Mouse (Mus musculus): ENCODE results near the gene Gcc1. TPM values are rescaled to one million over a fixed set of nuclear protein-coding genes. Genes with fewer than 3 reads are reported as not detected.
A peak's percentile ranks its signal among the peaks of the same experiment; 100 is the strongest.

Gcc1 gene
- polyA plus RNA-seq, 1 experiment from 2014 or later, result 8.0 TPM

DNA sequence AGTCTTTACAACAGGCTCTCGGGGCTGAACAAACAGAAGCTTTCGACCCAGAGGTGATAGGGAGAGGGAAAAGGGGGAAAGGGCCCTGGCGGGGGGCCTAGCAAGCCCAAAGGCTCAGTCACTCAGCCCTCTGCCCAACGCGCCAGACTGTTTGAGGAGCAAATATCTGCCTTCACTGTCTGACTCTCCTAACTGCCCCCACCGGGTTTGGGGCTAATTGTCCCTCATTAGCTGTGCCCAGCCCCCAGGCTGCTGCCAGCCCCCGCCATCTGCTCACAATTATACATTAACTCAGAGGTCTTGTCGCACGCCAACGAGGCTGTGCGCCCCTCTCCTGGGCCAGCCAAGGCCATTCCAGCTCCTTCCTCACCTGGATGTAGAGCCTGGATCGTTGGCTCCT is 22.8 kb upstream of the Gcc1 start:
- 2% methylated on average over 10 of the region's 12 CpGs for WGBS
- peaks cover 33% of the 10 kb centered on the region for H3K27me3 ChIP-seq (ENCODE audit: control insufficient read depth, insufficient read depth, low read length)
- H3K9me3 ChIP-seq (ENCODE audit: control insufficient read depth, low read length), result no peaks in the 10 kb centered on the region
- no peak overlapping the region for H3K9ac ChIP-seq (ENCODE audit: low read depth, low read length)
- no peaks in the 10 kb centered on the region for H3K4me1 ChIP-seq (ENCODE audit: control insufficient read depth, insufficient read depth, low read length)
- no peaks in the 10 kb centered on the region for H3K36me3 ChIP-seq (ENCODE audit: control insufficient read depth, insufficient read depth, low read length)
- no peak overlapping the region for H3K4me2 ChIP-seq (replicated peaks; ENCODE audit: low read depth, low read length)
- ATAC-seq (ENCODE audit: low FRiP score, low TSS enrichment), result no peak
- H3K27ac ChIP-seq (ENCODE audit: low read depth, low read length), result no peak overlapping the region
- no peak overlapping the region for H3K4me3 ChIP-seq (ENCODE audit: low read length)

GRCm38 (mm10) chr6:28450481-28450880 is 22.3 kb upstream of the Gcc1 start:
- no peak for ATAC-seq (ENCODE audit: low FRiP score, low TSS enrichment)

GRCm38 (mm10) chr6:28449253-28449652 is 21.1 kb upstream of the Gcc1 start, which contains the start of gene Pax4:
Gene Pax4 (minus strand): TSS chr6:28449353.
- Histone ChIP-seq H3K9ac (ENCODE audit: low read depth, low read length) (no peak within 1 kb of the TSS), H3K4me3 (ENCODE audit: low read length) (no peak within 1 kb of the TSS), H3K9me3 (ENCODE audit: control insufficient read depth, low read length) (no peaks in the 10 kb centered on the region), H3K27ac (ENCODE audit: low read depth, low read length) (no peak within 1 kb of the TSS), H3K4me1 (ENCODE audit: control insufficient read depth, insufficient read depth, low read length) (no peaks in the 10 kb centered on the region), H3K4me2 (replicated peaks; ENCODE audit: low read depth, low read length) (no peak within 1 kb of the TSS), H3K27me3 (ENCODE audit: control insufficient read depth, insufficient read depth, low read length) (peaks cover 33% of the 10 kb centered on the region), H3K36me3 (ENCODE audit: control insufficient read depth, insufficient read depth, low read length) (no peaks in the 10 kb centered on the region)
- ATAC-seq (ENCODE audit: low FRiP score, low TSS enrichment), result no peak
- 71% methylated on average over 2 of the region's 2 CpGs for WGBS

More at GRCm38 (mm10) chr6:28450481-28450880, 22.3 kb upstream of the Gcc1 start:
- H3K36me3 ChIP-seq (ENCODE audit: control insufficient read depth, insufficient read depth, low read length), result no peaks in the 10 kb centered on the region
- 14% methylated on average over 5 of the region's 5 CpGs for WGBS
- no peaks in the 10 kb centered on the region for H3K9me3 ChIP-seq (ENCODE audit: control insufficient read depth, low read length)
- H3K27me3 ChIP-seq (ENCODE audit: control insufficient read depth, insufficient read depth, low read length), result peaks cover 33% of the 10 kb centered on the region
- no peak overlapping the region for H3K9ac ChIP-seq (ENCODE audit: low read depth, low read length)
- H3K4me1 ChIP-seq (ENCODE audit: control insufficient read depth, insufficient read depth, low read length), result no peaks in the 10 kb centered on the region
- H3K4me2 ChIP-seq (replicated peaks; ENCODE audit: low read depth, low read length), result no peak overlapping the region
- H3K27ac ChIP-seq (ENCODE audit: low read depth, low read length), result no peak overlapping the region
- H3K4me3 ChIP-seq (ENCODE audit: low read length), result no peak overlapping the region

DNA sequence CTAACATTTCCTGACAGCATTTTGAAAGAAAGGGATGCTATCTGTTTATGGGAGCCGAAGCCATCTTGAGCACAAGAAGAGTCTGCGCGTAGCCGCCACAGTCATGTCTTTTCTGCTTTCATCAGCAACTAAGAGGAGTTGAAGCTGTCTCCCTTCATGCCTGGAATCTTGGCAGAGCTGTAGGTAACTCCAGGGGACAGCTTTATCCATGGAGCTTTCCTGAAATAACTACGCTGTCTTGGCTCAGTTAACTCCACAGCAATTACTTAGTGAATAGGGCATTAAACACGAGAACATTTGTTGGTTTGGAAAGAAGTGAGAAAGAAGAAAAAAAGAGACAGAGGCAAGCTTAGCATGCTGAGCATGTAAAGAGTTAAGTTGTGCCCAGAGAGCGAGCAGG is 19.7 kb upstream of the Gcc1 start:
- Histone ChIP-seq H3K4me1 (ENCODE audit: control insufficient read depth, insufficient read depth, low read length) (no peaks in the 10 kb centered on the region), H3K27me3 (ENCODE audit: control insufficient read depth, insufficient read depth, low read length) (peaks cover 33% of the 10 kb centered on the region), H3K4me3 (ENCODE audit: low read length) (no peak overlapping the region), H3K9ac (ENCODE audit: low read depth, low read length) (no peak overlapping the region), H3K27ac (ENCODE audit: low read depth, low read length) (no peak overlapping the region), H3K4me2 (replicated peaks; ENCODE audit: low read depth, low read length) (no peak overlapping the region), H3K36me3 (ENCODE audit: control insufficient read depth, insufficient read depth, low read length) (no peaks in the 10 kb centered on the region), H3K9me3 (ENCODE audit: control insufficient read depth, low read length) (no peaks in the 10 kb centered on the region)
- no peak for ATAC-seq (ENCODE audit: low FRiP score, low TSS enrichment)
- 79% methylated on average over 7 of the region's 7 CpGs for WGBS

DNA sequence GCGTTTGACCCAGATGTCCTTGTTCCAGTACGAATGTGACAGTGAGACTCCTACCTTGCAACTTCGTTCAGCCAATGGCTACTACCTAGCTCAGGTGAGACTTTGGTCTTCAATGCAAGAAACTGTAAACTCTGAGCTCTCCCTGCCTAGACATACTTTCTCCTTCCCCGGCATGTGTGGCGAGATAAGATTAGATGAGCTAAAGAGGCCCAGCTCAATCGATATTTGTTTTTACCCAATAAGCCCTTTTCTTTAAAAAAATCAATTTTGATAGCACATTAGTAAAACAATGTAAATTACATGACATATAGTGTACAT is 3.3 kb upstream of the Gcc1 start:
- H3K9ac ChIP-seq (ENCODE audit: low read depth, low read length), result no peak overlapping the region
- 82% methylated on average over 6 of the region's 6 CpGs for WGBS
- peaks cover 8% of the 10 kb centered on the region for H3K36me3 ChIP-seq (ENCODE audit: control insufficient read depth, insufficient read depth, low read length)
- no peak for ATAC-seq (ENCODE audit: low FRiP score, low TSS enrichment)
- H3K27me3 ChIP-seq (ENCODE audit: control insufficient read depth, insufficient read depth, low read length), result no peaks in the 10 kb centered on the region
- no peak overlapping the region for H3K4me3 ChIP-seq (ENCODE audit: low read length)
- H3K4me2 ChIP-seq (replicated peaks; ENCODE audit: low read depth, low read length), result no peak overlapping the region
- no peaks in the 10 kb centered on the region for H3K9me3 ChIP-seq (ENCODE audit: control insufficient read depth, low read length)
- H3K4me1 ChIP-seq (ENCODE audit: control insufficient read depth, insufficient read depth, low read length), result no peaks in the 10 kb centered on the region
- no peak overlapping the region for H3K27ac ChIP-seq (ENCODE audit: low read depth, low read length)

GRCm38 (mm10) chr6:28430795-28431537 is 2.8 kb upstream of the Gcc1 start:
- Histone ChIP-seq H3K36me3 (ENCODE audit: control insufficient read depth, insufficient read depth, low read length) (peaks cover 13% of the 10 kb centered on the region), H3K27me3 (ENCODE audit: control insufficient read depth, insufficient read depth, low read length) (no peaks in the 10 kb centered on the region), H3K4me1 (ENCODE audit: control insufficient read depth, insufficient read depth, low read length) (no peaks in the 10 kb centered on the region), H3K27ac (ENCODE audit: low read depth, low read length) (no peak overlapping the region), H3K4me3 (ENCODE audit: low read length) (no peak overlapping the region), H3K9me3 (ENCODE audit: control insufficient read depth, low read length) (no peaks in the 10 kb centered on the region), H3K4me2 (replicated peaks; ENCODE audit: low read depth, low read length) (no peak overlapping the region), H3K9ac (ENCODE audit: low read depth, low read length) (no peak overlapping the region)
- 76% methylated on average over 10 of the region's 10 CpGs for WGBS
- no peak for ATAC-seq (ENCODE audit: low FRiP score, low TSS enrichment)

DNA sequence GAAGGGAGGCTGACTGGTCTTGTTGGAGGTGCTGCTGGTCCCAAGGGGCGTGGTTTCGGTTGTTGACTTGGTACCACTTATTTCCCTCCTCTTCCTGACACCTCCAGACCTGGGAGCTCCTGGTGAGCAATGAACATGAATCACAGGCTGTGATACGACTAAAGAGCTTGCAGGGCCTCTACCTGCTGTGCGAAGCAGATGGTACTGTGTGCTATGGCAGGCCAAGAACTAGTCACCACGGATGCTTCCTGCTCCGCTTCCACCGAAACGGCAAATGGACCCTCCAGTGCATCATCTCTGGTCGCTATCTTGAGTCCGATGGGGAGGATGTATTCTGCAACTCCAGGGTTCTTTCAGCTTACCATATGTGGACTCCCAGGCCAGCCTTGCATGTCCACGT is 1.7 kb upstream of the Gcc1 start:
- Histone ChIP-seq H3K27me3 (ENCODE audit: control insufficient read depth, insufficient read depth, low read length) (no peaks in the 10 kb centered on the region), H3K27ac (ENCODE audit: low read depth, low read length) (no peak overlapping the region), H3K9me3 (ENCODE audit: control insufficient read depth, low read length) (no peaks in the 10 kb centered on the region), H3K4me3 (ENCODE audit: low read length) (no peak overlapping the region), H3K36me3 (ENCODE audit: control insufficient read depth, insufficient read depth, low read length) (peaks cover 18% of the 10 kb centered on the region), H3K4me2 (replicated peaks; ENCODE audit: low read depth, low read length) (no peak overlapping the region), H3K9ac (ENCODE audit: low read depth, low read length) (no peak overlapping the region), H3K4me1 (ENCODE audit: control insufficient read depth, insufficient read depth, low read length) (no peaks in the 10 kb centered on the region)
- no peak for ATAC-seq (ENCODE audit: low FRiP score, low TSS enrichment)
- 86% methylated on average over 11 of the region's 11 CpGs for whole genome bisulfite sequencing

DNA sequence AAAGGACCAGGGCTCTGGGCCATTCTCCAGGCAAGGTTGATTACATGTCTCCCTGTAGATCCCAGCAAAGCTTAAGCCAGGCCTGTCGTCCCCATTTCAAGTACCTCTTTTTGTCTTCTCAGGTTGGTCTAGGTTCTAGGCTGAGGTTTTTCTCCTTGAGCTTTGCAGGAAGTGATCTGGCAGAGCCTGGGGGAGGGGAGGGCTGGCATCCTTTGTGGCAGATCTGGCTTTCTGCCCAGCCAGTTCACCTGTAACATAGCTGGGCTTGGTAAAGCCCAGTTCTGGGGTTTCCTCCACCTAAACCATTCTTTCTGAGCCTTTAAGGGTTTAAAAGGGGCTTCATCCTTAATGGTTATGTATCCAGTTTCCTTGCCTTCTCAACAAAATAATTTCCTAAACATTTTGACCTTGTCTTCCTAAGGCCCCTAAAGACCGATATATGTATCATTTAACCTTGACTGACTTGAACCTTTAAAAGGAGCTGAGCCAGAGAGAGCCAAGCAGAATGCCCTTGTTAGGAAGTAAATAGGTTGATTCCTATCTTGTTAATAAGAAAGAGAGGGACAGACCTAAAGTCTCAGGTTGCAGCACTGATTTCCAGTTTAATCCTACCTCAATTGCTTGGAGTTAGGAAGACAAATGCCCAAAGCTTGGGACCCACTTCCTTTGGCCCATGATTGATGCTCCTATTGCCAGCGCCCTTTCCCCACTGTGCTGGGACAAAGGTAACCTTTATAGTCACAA is 922 bp downstream of the Gcc1 start, which contains the start of gene Fscn3:
Fscn3 (plus strand) TSS at position 694 of the 744 bp plus-strand sequence.
- no peak for ATAC-seq (ENCODE audit: low FRiP score, low TSS enrichment)
- no peaks in the 10 kb centered on the region for H3K27me3 ChIP-seq (ENCODE audit: control insufficient read depth, insufficient read depth, low read length)
- H3K9me3 ChIP-seq (ENCODE audit: control insufficient read depth, low read length), result no peaks in the 10 kb centered on the region
- H3K27ac ChIP-seq (ENCODE audit: low read depth, low read length), result no peak within 1 kb of the TSS
- H3K4me1 ChIP-seq (ENCODE audit: control insufficient read depth, insufficient read depth, low read length), result no peaks in the 10 kb centered on the region
- peaks cover 18% of the 10 kb centered on the region for H3K36me3 ChIP-seq (ENCODE audit: control insufficient read depth, insufficient read depth, low read length)
- H3K4me2 ChIP-seq (replicated peaks; ENCODE audit: low read depth, low read length), result no peak within 1 kb of the TSS
- 72% methylated on average over 3 of the region's 3 CpGs for WGBS
- no peak within 1 kb of the TSS for H3K9ac ChIP-seq (ENCODE audit: low read depth, low read length)
- no peak within 1 kb of the TSS for H3K4me3 ChIP-seq (ENCODE audit: low read length)

GRCm38 (mm10) chr6:28425019-28425418 is 3.2 kb downstream of the Gcc1 start:
- 93% methylated on average over 6 of the region's 6 CpGs for WGBS
- no peak overlapping the region for H3K9ac ChIP-seq (ENCODE audit: low read depth, low read length)
- H3K4me3 ChIP-seq (ENCODE audit: low read length), result no peak overlapping the region
- no peak overlapping the region for H3K27ac ChIP-seq (ENCODE audit: low read depth, low read length)
- H3K4me1 ChIP-seq (ENCODE audit: control insufficient read depth, insufficient read depth, low read length), result peaks cover 14% of the 10 kb centered on the region
- no peaks in the 10 kb centered on the region for H3K9me3 ChIP-seq (ENCODE audit: control insufficient read depth, low read length)
- no peak for ATAC-seq (ENCODE audit: low FRiP score, low TSS enrichment)
- no peaks in the 10 kb centered on the region for H3K27me3 ChIP-seq (ENCODE audit: control insufficient read depth, insufficient read depth, low read length)
- peaks cover 18% of the 10 kb centered on the region for H3K36me3 ChIP-seq (ENCODE audit: control insufficient read depth, insufficient read depth, low read length)
- H3K4me2 ChIP-seq (replicated peaks; ENCODE audit: low read depth, low read length), result peak overlapping the region; percentile 64; the same call in 1 of the 2 replicates

Data from kidney, embryonic 14.5 days (tissue).